Mouse (Mus musculus) heart, embryonic 13.5 days (tissue): ENCODE results near the gene Shmt1. TPM values are rescaled to one million over a fixed set of nuclear protein-coding genes. Genes with fewer than 3 reads are reported as not detected.

Source experiments
- ATAC-seq: fragments of 200-750 bp; cut with Nextera tagmentation; 2 replicates; pipeline ENCODE4 v1.8.0; 2017; ENCODE audit warnings: moderate TSS enrichment; ENCODE audit not compliant: insufficient number of reproducible peaks, low FRiP score, low TSS enrichment; ENCODE audit errors: extremely low read depth
- H3K27ac ChIP-seq: fragments of 300-500 bp; sonication (generic); replicated peaks from 2 replicates; pipeline ENCODE4 v1.5.1; 2015; ENCODE audit warnings: moderate library complexity, mild to moderate bottlenecking, inconsistent platforms
- H3K27me3 ChIP-seq: fragments of 300-500 bp; sonication (generic); replicated peaks from 2 replicates; pipeline ENCODE4 v1.6.1; 2015; ENCODE audit warnings: mild to moderate bottlenecking, inconsistent platforms
- H3K36me3 ChIP-seq: fragments of 300-500 bp; sonication (generic); 2 replicates; pipeline ENCODE4 v1.6.1; 2015; ENCODE audit warnings: mild to moderate bottlenecking, inconsistent platforms
- H3K4me1 ChIP-seq: fragments of 300-500 bp; sonication (generic); 2 replicates; pipeline ENCODE4 v1.6.1; 2015; ENCODE audit warnings: inconsistent platforms
- H3K4me2 ChIP-seq: fragments of 300-500 bp; sonication (generic); 2 replicates; pipeline ENCODE4 v1.6.1; 2015; ENCODE audit warnings: inconsistent platforms, mild to moderate bottlenecking, moderate library complexity
- H3K4me3 ChIP-seq: fragments of 300-500 bp; sonication (generic); 2 replicates; pipeline ENCODE4 v1.5.1; 2015; ENCODE audit warnings: moderate library complexity, mild to moderate bottlenecking, inconsistent platforms
- H3K9ac ChIP-seq: fragments of 300-500 bp; sonication (generic); 2 replicates; pipeline ENCODE4 v1.6.1; 2015; ENCODE audit warnings: inconsistent platforms, mild to moderate bottlenecking, moderate library complexity
- H3K9me3 ChIP-seq: fragments of 300-500 bp; sonication (generic); 2 replicates; pipeline ENCODE4 v1.6.1; 2016; ENCODE audit warnings: inconsistent platforms
- WGBS: fragments of 180-500 bp; shearing (Covaris S2); methylation state at CpG from one replicate; pipeline ENCODE4 v1.1.7; 2015; ENCODE audit warnings: mixed read lengths; 5-methylcytosine and 5-hydroxymethylcytosine counted together
- polyA plus RNA-seq: library from polyadenylated mRNA; unstranded; fragments of >200 nt; fragmentation: Nextera tagmentation; extraction: Ambion mirVana; gene quantifications from 2 replicates; pipeline ENCODE4 v1.2.1, GENCODE M21; 2015

Shmt1 gene
- polyA plus RNA-seq, 1 experiment from 2014 or later, result 40.4 TPM

DNA sequence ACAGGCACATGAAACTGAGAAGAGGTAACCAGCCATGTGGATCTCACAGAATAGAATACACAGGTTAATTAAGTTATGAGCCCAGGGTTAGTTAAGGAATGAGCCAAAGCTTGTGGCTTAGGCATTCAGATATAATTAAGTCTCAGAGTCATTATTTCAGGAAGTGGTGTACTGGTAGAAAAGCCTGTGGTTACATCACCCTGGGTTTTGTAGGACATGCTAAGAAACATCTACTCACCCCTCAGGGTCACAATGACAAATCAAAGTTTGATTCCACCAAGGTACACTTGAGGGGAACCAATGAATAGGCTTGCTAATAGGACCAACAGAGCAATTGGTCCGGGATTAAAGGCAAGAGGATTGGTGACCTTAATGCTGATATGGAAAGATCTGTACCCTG is 15.2 kb upstream of the Shmt1 start:
- no peak overlapping the region for H3K4me2 ChIP-seq
- no peaks in the 10 kb centered on the region for H3K36me3 ChIP-seq
- H3K9me3 ChIP-seq, result no peaks in the 10 kb centered on the region
- ATAC-seq, result no peak
- H3K27me3 ChIP-seq, result 0 out of 2 replicates have a peak, but pooled peaks cover 4% of the 10 kb centered on the region
- 38% methylated on average over 1 of the region's 1 CpGs for WGBS
- no peak overlapping the region for H3K9ac ChIP-seq
- H3K4me1 ChIP-seq, result peaks cover 8% of the 10 kb centered on the region
- no peak overlapping the region for H3K27ac ChIP-seq
- no peak overlapping the region for H3K4me3 ChIP-seq

- no peak for ATAC-seq
Measured at GRCm38 (mm10) chr11:60825191-60825590, 13.7 kb upstream of the Shmt1 start.

GRCm38 (mm10) chr11:60823771-60824170 is 12.3 kb upstream of the Shmt1 start:
- Histone ChIP-seq H3K36me3 (no peaks in the 10 kb centered on the region), H3K27ac (no peak overlapping the region), H3K4me3 (no peak overlapping the region), H3K9me3 (no peaks in the 10 kb centered on the region), H3K27me3 (0 out of 2 replicates have a peak, but pooled peaks cover 4% of the 10 kb centered on the region), H3K4me1 (no peaks in the 10 kb centered on the region), H3K4me2 (no peak overlapping the region), H3K9ac (no peak overlapping the region)
- ATAC-seq, result no peak
- 67% methylated on average over 2 of the region's 2 CpGs for WGBS

More at GRCm38 (mm10) chr11:60825191-60825590, 13.7 kb upstream of the Shmt1 start:
- no peak overlapping the region for H3K27ac ChIP-seq
- no peaks in the 10 kb centered on the region for H3K4me1 ChIP-seq
- 0 out of 2 replicates have a peak, but pooled peaks cover 4% of the 10 kb centered on the region for H3K27me3 ChIP-seq
- no peak overlapping the region for H3K4me2 ChIP-seq
- H3K9ac ChIP-seq, result no peak overlapping the region
- no peak overlapping the region for H3K4me3 ChIP-seq
- 64% methylated on average over 3 of the region's 3 CpGs for WGBS
- H3K9me3 ChIP-seq, result no peaks in the 10 kb centered on the region
- no peaks in the 10 kb centered on the region for H3K36me3 ChIP-seq

DNA sequence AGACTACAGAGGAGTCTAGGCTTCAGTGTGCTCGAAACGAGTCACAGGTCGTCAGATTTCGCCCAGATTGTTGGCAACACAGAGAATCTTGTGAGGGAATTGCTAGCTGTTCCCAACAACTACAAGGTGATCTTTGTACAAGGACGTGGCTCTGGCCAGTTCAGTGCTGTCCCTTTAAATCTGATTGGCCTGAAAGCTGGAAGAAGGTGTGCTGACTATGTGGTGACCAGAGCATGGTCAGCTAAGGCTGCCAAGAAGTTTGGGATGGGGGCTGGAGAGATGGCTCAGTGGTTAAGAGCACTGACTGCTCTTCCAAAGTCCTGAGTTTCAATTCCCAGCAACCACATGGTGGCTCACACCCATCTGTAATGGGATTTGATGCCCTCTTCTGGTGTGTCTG is 4.9 kb upstream of the Shmt1 start:
- H3K36me3 ChIP-seq, result no peaks in the 10 kb centered on the region
- H3K9ac ChIP-seq, result no peak overlapping the region
- no peak overlapping the region for H3K4me2 ChIP-seq
- H3K9me3 ChIP-seq, result no peaks in the 10 kb centered on the region
- H3K27ac ChIP-seq, result no peak overlapping the region
- no peak overlapping the region for H3K4me3 ChIP-seq
- ATAC-seq, result no peak
- H3K4me1 ChIP-seq, result no peaks in the 10 kb centered on the region
- WGBS, result 53% methylated on average over 5 of the region's 5 CpGs
- H3K27me3 ChIP-seq, result peaks cover 10% of the 10 kb centered on the region

- under 1% methylated on average over 29 of the region's 29 CpGs for WGBS
- Histone ChIP-seq H3K36me3 (no peaks in the 10 kb centered on the region), H3K4me1 (peaks cover 30% of the 10 kb centered on the region), H3K9me3 (no peaks in the 10 kb centered on the region), H3K4me2 (peak overlapping the region; percentile 72), H3K9ac (peak overlapping the region; percentile 72), H3K27me3 (no peaks in the 10 kb centered on the region), H3K27ac (no peak overlapping the region), H3K4me3 (peak overlapping the region; percentile 52)
- ATAC-seq, result peak; percentile 99
Measured at GRCm38 (mm10) chr11:60811054-60811460, 461 bp downstream of the Shmt1 start.

- Histone ChIP-seq H3K4me2 (peak overlapping the region; percentile 72), H3K27ac (no peak overlapping the region), H3K27me3 (no peaks in the 10 kb centered on the region), H3K9ac (peak overlapping the region; percentile 62), H3K36me3 (peaks cover 2% of the 10 kb centered on the region; the same call in 1 of the 2 replicates), H3K9me3 (no peaks in the 10 kb centered on the region), H3K4me3 (peak overlapping the region; percentile 52), H3K4me1 (peaks cover 30% of the 10 kb centered on the region)
- 15% methylated on average over 14 of the region's 14 CpGs for WGBS
- no peak for ATAC-seq
Measured at GRCm38 (mm10) chr11:60810046-60810965, 1.2 kb downstream of the Shmt1 start.

GRCm38 (mm10) chr11:60809546-60809945 is 2.0 kb downstream of the Shmt1 start:
- H3K4me3 ChIP-seq, result peak overlapping the region; percentile 52
- H3K9ac ChIP-seq, result peak overlapping the region; percentile 62
- no peaks in the 10 kb centered on the region for H3K27me3 ChIP-seq
- H3K4me2 ChIP-seq, result peak overlapping the region; percentile 72
- WGBS, result 68% methylated on average over 1 of the region's 1 CpGs
- no peak for ATAC-seq
- peaks cover 30% of the 10 kb centered on the region for H3K4me1 ChIP-seq
- H3K36me3 ChIP-seq, result peaks cover 2% of the 10 kb centered on the region; the same call in 1 of the 2 replicates
- H3K9me3 ChIP-seq, result no peaks in the 10 kb centered on the region
- no peak overlapping the region for H3K27ac ChIP-seq

DNA sequence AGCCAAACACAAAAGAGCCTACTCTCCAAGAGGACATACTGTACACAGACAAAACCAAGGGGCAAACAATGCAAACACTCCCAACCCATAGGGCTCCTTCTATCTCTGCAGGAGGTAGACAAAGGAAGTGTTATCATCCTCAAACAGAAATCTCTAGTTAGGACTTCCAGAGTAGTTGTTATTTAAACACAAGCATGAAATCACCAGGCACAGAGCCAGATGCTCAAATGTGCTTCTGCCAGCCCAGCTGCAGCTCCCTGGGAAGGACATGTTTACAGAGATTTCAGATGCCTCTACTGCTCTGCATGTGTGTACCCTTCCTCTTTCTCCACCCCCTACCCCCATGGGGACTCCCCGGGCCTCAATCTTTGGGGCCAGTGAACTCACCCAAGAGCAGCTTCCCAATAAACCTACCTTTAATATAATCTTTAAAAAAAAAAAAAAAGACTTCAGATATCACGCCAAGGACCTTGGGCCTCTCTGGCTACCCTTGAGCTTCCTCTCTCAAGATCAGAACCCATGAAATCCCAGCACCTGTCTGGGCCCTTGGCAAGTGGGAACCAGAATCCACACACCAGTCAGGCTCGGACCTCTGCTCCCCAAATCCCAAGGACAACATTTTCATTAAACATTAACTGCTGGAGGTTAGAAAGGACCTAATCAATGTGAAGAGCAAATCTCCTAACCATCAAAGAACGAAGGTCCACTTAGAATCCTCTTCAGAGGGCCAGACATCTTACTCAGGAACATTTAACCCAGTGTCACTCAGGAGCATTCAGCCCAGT is 3.0 kb downstream of the Shmt1 start:
- Histone ChIP-seq H3K4me3 (no peak overlapping the region), H3K27ac (peak overlapping the region; percentile 37), H3K27me3 (no peaks in the 10 kb centered on the region), H3K9me3 (no peaks in the 10 kb centered on the region), H3K4me1 (peaks cover 30% of the 10 kb centered on the region), H3K36me3 (peaks cover 12% of the 10 kb centered on the region), H3K9ac (peak overlapping the region; percentile 45), H3K4me2 (peak overlapping the region; percentile 72; the same call in 1 of the 2 replicates)
- ATAC-seq, result no peak
- WGBS, result 68% methylated on average over 4 of the region's 4 CpGs

GRCm38 (mm10) chr11:60800892-60801291 is 10.6 kb downstream of the Shmt1 start:
- WGBS, result 57% methylated on average over 1 of the region's 1 CpGs
- H3K36me3 ChIP-seq, result peaks cover 63% of the 10 kb centered on the region
- H3K4me1 ChIP-seq, result 0 out of 2 replicates have a peak, but pooled peaks cover 3% of the 10 kb centered on the region
- no peak overlapping the region for H3K27ac ChIP-seq
- no peaks in the 10 kb centered on the region for H3K9me3 ChIP-seq
- ATAC-seq, result no peak
- H3K4me3 ChIP-seq, result no peak overlapping the region
- H3K27me3 ChIP-seq, result no peaks in the 10 kb centered on the region
- H3K4me2 ChIP-seq, result no peak overlapping the region
- H3K9ac ChIP-seq, result no peak overlapping the region

DNA sequence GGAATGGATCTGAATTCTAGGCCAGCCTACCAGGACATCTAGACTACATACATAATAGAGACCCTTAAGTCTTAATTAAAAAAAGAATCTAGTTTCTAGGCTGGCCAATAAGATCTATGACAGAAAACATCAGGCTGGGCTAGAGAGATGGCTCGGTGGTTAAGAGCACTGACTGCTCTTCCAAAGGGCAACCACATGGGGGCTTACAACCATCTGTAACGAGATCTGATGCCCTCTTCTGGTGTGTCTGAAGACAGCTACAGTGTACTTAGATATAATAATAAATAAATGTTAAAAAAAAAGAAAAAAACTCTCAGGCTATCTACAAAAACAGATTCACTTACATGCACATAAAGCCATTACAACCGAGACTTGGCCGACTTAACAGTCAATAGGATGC is 11.5 kb downstream of the Shmt1 start:
- H3K36me3 ChIP-seq, result peaks cover 66% of the 10 kb centered on the region
- no peak overlapping the region for H3K4me2 ChIP-seq
- H3K27me3 ChIP-seq, result no peaks in the 10 kb centered on the region
- H3K27ac ChIP-seq, result no peak overlapping the region
- WGBS, result 88% methylated on average over 4 of the region's 4 CpGs
- no peaks in the 10 kb centered on the region for H3K9me3 ChIP-seq
- H3K4me1 ChIP-seq, result 0 out of 2 replicates have a peak, but pooled peaks cover 3% of the 10 kb centered on the region
- ATAC-seq, result no peak
- H3K9ac ChIP-seq, result no peak overlapping the region
- H3K4me3 ChIP-seq, result no peak overlapping the region

GRCm38 (mm10) chr11:60796342-60796741 is 15.2 kb downstream of the Shmt1 start:
- H3K4me2 ChIP-seq, result no peak overlapping the region
- no peak overlapping the region for H3K27ac ChIP-seq
- ATAC-seq, result no peak
- H3K9me3 ChIP-seq, result no peaks in the 10 kb centered on the region
- H3K36me3 ChIP-seq, result peaks cover 83% of the 10 kb centered on the region
- no peak overlapping the region for H3K4me3 ChIP-seq
- H3K27me3 ChIP-seq, result no peaks in the 10 kb centered on the region
- 0 out of 2 replicates have a peak, but pooled peaks cover 3% of the 10 kb centered on the region for H3K4me1 ChIP-seq
- H3K9ac ChIP-seq, result no peak overlapping the region
- 77% methylated on average over 11 of the region's 11 CpGs for WGBS
